Mouse (Mus musculus) MEL (cell line): ENCODE measurements around the gene Nrp1. TPM values are rescaled to one million over a fixed set of nuclear protein-coding genes. Genes with fewer than 3 reads are reported as not detected.

Experiments used
- DNase-seq: peaks from one replicate; pipeline ENCODE4 v3.0.0; 2011; ENCODE audit warnings: low read depth, low spot score
- H3K27ac ChIP-seq: 2 replicates; pipeline ENCODE4 v1.5.1; 2012; ENCODE audit warnings: low read depth, mild to moderate bottlenecking, control low read depth, low read length, moderate library complexity; ENCODE audit not compliant: control insufficient read depth
- H3K27me3 ChIP-seq, 2 experiments: fragments of 150-350 bp in 1 of 2; sonication (generic) in 1 of 2; 2 replicates each; pipeline ENCODE4 v1.6.1; 2012; ENCODE audit warnings: low read length in 2 of 2, mild to moderate bottlenecking in 2 of 2, improper control_type of control experiment in 1 of 2, moderate library complexity in 1 of 2; ENCODE audit not compliant: insufficient read depth in 2 of 2, control insufficient read depth in 1 of 2
- H3K36me3 ChIP-seq, 2 experiments: 2 replicates each; pipeline ENCODE4 v1.6.1; 2012 to 2014; ENCODE audit warnings: low read length in 2 of 2, improper control_type of control experiment in 1 of 2, inconsistent platforms in 1 of 2, mild to moderate bottlenecking in 1 of 2; ENCODE audit not compliant: insufficient read depth in 2 of 2, control insufficient read depth in 1 of 2
- H3K4me1 ChIP-seq, 2 experiments: fragments of 150-350 bp in 1 of 2; sonication (generic) in 1 of 2; 2 replicates each; pipeline ENCODE4 v1.6.1; 2012; ENCODE audit warnings: low read length in 2 of 2, improper control_type of control experiment in 1 of 2, mild to moderate bottlenecking in 1 of 2; ENCODE audit not compliant: insufficient read depth in 2 of 2, control insufficient read depth in 1 of 2
- H3K4me3 ChIP-seq, 2 experiments: fragments of 150-350 bp in 1 of 2; sonication (generic) in 1 of 2; 2 replicates each; pipeline ENCODE4 v1.5.1; 2012; ENCODE audit warnings: low read depth in 2 of 2, low read length in 2 of 2, mild to moderate bottlenecking in 2 of 2, moderate library complexity in 2 of 2, control low read depth in 1 of 2, improper control_type of control experiment in 1 of 2; ENCODE audit not compliant: control insufficient read depth in 1 of 2, insufficient read depth in 1 of 2
- H3K79me2 ChIP-seq: 2 replicates; pipeline ENCODE4 v1.6.1; 2012; ENCODE audit warnings: mild to moderate bottlenecking, low read length, moderate library complexity; ENCODE audit not compliant: control insufficient read depth, poor library complexity, insufficient read depth
- H3K9ac ChIP-seq: 2 replicates; pipeline ENCODE4 v1.6.1; 2012; ENCODE audit warnings: low read depth, mild to moderate bottlenecking, control low read depth, low read length, moderate library complexity; ENCODE audit not compliant: control insufficient read depth, poor library complexity, severe bottlenecking
- H3K9me3 ChIP-seq: fragments of 150-350 bp; sonication (generic); replicated peaks from 2 replicates; pipeline ENCODE4 v1.6.1; 2012; ENCODE audit warnings: mild to moderate bottlenecking, low read length, improper control_type of control experiment, moderate library complexity; ENCODE audit not compliant: insufficient read depth
- E2F4 ChIP-seq: IDR thresholded peaks from 2 replicates; pipeline ENCODE4 v1.6.1; 2011; ENCODE audit warnings: low read depth, low read length, improper control_type of control experiment, borderline replicate concordance
- ELF1 ChIP-seq: IDR thresholded peaks from 2 replicates; pipeline ENCODE4 v1.6.1; 2014; ENCODE audit warnings: low read depth, mild to moderate bottlenecking, inconsistent platforms, low read length, improper control_type of control experiment, moderate library complexity
- EP300 ChIP-seq, 2 experiments: IDR thresholded peaks; 2 replicates each; pipeline ENCODE4 v1.6.1; 2011; ENCODE audit warnings: improper control_type of control experiment in 2 of 2, low read length in 2 of 2, low read depth in 1 of 2, mild to moderate bottlenecking in 1 of 2
- ETS1 ChIP-seq: IDR thresholded peaks from 2 replicates; pipeline ENCODE4 v1.6.1; 2012; ENCODE audit warnings: low read depth, mild to moderate bottlenecking, inconsistent platforms, low read length, improper control_type of control experiment, moderate library complexity
- GABPA ChIP-seq: IDR thresholded peaks from 2 replicates; pipeline ENCODE4 v1.6.1; 2012; ENCODE audit warnings: low read depth, mild to moderate bottlenecking, inconsistent platforms, low read length, improper control_type of control experiment, moderate library complexity
- KAT2A ChIP-seq: conservative IDR thresholded peaks from 2 replicates; pipeline ENCODE4 v1.6.1; 2012; ENCODE audit warnings: low read depth, low read length, improper control_type of control experiment, inconsistent platforms
- MAZ ChIP-seq: IDR thresholded peaks from 2 replicates; pipeline ENCODE4 v1.6.1; 2012; ENCODE audit warnings: low read depth, mild to moderate bottlenecking, inconsistent platforms, low read length, improper control_type of control experiment
- POLR2AphosphoS2 ChIP-seq: IDR thresholded peaks from 2 replicates; pipeline ENCODE4 v1.6.1; 2011; ENCODE audit warnings: low read length, improper control_type of control experiment
- TAL1 ChIP-seq: IDR thresholded peaks from 2 replicates; pipeline ENCODE4 v1.6.1; 2012; ENCODE audit warnings: mild to moderate bottlenecking, inconsistent platforms, low read length, moderate library complexity, mixed read lengths
- TBP ChIP-seq: IDR thresholded peaks from 2 replicates; pipeline ENCODE4 v1.8.0; 2011; ENCODE audit warnings: low read depth, low read length, improper control_type of control experiment
- TCF12 ChIP-seq: IDR thresholded peaks from 2 replicates; pipeline ENCODE4 v1.6.1; 2014; ENCODE audit warnings: low read depth, mild to moderate bottlenecking, inconsistent platforms, low read length, improper control_type of control experiment, moderate library complexity
- ZKSCAN1 ChIP-seq: IDR thresholded peaks from 2 replicates; pipeline ENCODE4 v1.6.1; 2012; ENCODE audit warnings: low read depth, mild to moderate bottlenecking, inconsistent platforms, low read length, improper control_type of control experiment, moderate library complexity
- ZMIZ1 ChIP-seq: IDR thresholded peaks from 2 replicates; pipeline ENCODE4 v1.6.1; 2012; ENCODE audit warnings: low read depth, mild to moderate bottlenecking, inconsistent platforms, low read length, improper control_type of control experiment, moderate library complexity
- polyA plus RNA-seq, 2 experiments: library from polyadenylated mRNA; stranded (reverse) in 1 of 2; unstranded in 1 of 2; fragments of >175 nt in 1 of 2; fragments of >200 nt in 1 of 2; gene quantifications; 2 replicates each; pipeline versions ENCODE4 v1.2.1 to v1.2.4; 2012; ENCODE audit warnings: low replicate concordance in 2 of 2, low read depth in 1 of 2; ENCODE audit not compliant: insufficient read length in 2 of 2, insufficient read depth in 1 of 2, missing spikeins in 1 of 2
- total RNA-seq: library from RNA; depleted of rRNA; stranded (reverse); fragments of 300-350 nt; gene quantifications from 2 replicates; pipeline ENCODE4 v1.2.3, GENCODE M21; 2012

Gene Nrp1
- total and polyA plus RNA-seq, 3 experiments, result not detected

DNA sequence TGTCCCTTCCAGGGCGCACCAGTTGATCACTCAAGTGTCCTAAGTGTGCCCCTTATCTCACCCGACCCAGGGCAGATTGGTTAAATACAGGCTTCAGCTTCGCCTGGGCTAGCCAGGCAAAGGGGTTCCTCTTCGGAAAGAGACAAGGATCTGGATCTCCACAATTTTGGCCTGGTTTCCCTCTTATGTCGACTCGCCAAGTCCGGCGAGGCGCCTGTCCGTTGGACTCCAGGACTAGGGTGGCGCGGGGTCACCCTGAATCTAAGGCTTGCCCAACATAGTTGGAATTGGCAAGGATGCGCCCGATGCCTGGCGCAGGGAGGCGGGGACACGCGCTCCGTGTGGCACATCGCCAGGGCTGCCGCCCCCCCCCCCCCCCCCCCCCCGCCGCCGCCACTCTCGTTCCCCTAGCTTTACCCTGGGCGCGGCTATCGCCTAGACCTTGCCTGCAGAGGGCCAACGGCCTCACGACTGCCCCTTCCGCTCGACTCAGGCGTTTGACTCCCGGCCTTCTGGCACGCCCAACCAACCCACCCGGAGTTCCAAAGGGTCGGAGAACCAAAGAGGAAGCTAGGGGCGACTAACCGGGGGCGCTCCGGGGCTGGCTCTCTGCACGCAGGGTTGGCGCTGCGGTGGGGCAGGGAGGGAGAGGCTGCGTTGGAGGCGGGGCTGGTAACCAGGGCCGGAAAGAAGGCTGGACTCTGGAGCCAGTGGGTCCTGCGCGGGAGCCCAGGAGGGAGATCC, 1.4 kb upstream of the Nrp1 start:
- Histone ChIP-seq H3K27me3 (no peaks in the 10 kb centered on the region), H3K9ac (no peak overlapping the region), H3K4me1 (no peaks in the 10 kb centered on the region), H3K36me3 (no peaks in the 10 kb centered on the region), H3K79me2 (no peaks in the 10 kb centered on the region), H3K27ac (no peak overlapping the region), H3K4me3 (no peak overlapping the region), H3K9me3 (no peaks in the 10 kb centered on the region)
- DNase-seq, result no peak
- TF ChIP-seq GABPA, result no peak
- TF ChIP-seq EP300 (IDR thresholded peaks at IDR 0.05; ENCODE audit: low read depth in 1 of 2, low read length in 2 of 2), result no peak
- no peak for TF ChIP-seq TAL1
- no peak for TF ChIP-seq E2F4
- TF ChIP-seq MAZ, result no peak

GRCm38 (mm10) chr8:128357540-128358405, 631 bp upstream of the Nrp1 start:
- Histone ChIP-seq H3K4me1 (no peaks in the 10 kb centered on the region), H3K4me3 (no peak overlapping the region), H3K9me3 (no peaks in the 10 kb centered on the region), H3K27ac (no peak overlapping the region), H3K27me3 (no peaks in the 10 kb centered on the region), H3K9ac (no peak overlapping the region), H3K79me2 (no peaks in the 10 kb centered on the region), H3K36me3 (no peaks in the 10 kb centered on the region)
- DNase-seq, result no peak
- TF ChIP-seq TBP (no peak), ZKSCAN1 (no peak), EP300 (IDR thresholded peaks at IDR 0.05; ENCODE audit: low read depth in 1 of 2, low read length in 2 of 2) (no peak), ZMIZ1 (no peak), TCF12 (no peak)

DNA sequence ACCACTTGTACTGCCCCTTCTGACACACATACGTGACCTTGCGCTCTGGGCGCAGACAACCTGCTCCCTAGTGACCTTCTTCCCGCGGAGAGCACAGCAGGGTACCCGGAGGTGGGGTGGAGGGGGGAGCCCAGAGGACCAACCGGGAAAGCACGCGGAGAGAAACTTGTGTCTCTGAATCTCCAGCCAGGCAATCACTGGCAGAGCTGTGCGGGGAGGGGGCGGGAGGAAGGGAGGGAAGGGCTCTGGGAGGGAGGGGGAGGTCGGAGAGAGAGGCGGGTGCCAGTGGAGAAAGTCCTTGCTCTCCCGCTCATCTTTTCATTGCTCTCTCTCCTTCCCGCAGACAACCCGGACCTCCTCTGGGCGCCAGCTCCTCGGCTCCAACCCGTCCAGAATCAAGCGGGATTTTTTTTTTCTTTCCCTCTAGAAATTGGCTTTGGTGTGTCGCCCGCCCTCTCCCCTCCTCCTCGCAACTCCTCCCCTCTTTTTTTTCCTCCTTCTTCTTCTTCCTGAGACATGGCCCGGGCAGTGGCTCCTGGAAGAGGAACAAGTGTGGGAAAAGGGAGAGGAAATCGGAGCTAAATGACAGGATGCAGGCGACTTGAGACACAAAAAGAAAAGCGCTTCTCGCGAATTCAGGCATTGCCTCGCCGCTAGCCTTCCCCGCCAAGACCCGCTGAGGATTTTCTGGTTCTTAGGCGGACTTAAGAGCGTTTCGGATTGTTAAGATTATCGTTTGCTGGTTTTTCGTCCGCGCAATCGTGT, 534 bp downstream of the Nrp1 start:
- no peak for TF ChIP-seq KAT2A
- TF ChIP-seq POLR2AphosphoS2, result no peak
- TF ChIP-seq ETS1, result no peak
- no peak for TF ChIP-seq ELF1
- Histone ChIP-seq H3K9ac (no peak overlapping the region), H3K79me2 (no peaks in the 10 kb centered on the region), H3K9me3 (no peaks in the 10 kb centered on the region), H3K27ac (no peak overlapping the region), H3K27me3 (no peaks in the 10 kb centered on the region), H3K36me3 (no peaks in the 10 kb centered on the region), H3K4me3 (no peak overlapping the region), H3K4me1 (no peaks in the 10 kb centered on the region)
- DNase-seq, result no peak
